Mouse (Mus musculus): ENCODE data around the gene Cks1b.

DNA sequence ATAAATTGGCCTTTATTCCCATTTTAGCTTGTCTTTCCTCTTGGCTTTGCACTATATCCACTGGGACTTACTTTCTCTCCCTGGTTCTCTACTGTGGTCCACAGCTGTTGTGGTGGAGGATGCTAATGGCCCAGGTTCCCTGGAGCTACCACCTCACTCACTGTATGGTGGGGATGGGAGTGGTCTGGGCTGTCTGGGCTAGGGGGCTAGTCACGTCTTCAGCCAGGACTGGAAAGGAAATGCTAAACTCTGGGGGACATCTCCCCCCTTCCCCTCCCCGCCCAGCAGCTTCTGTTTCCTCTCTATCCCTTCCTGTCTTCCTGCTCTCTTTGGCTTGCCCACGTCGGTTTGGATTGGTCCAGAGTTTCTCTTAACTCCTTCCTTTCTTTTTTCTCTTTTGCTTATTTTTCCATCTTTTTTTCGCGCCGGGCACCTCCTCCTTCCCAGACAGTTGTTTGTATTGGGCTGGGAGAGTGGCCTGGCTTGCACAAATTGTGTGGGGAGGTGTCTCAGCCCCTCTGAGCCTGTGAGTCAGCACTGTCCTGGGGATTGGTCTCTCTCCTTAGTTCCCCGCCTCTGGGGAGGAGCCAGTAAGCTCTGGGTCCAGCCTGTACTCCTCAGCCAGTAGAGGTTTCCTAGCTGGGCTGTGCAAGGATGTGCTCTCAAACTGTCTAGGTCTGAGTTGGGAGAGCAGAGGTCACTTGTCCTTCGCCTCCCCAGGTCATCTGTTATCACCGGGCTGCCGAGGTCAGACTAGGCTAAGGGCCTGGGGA lies 3.0 kb upstream of the Cks1b start:
- no peak for TF ChIP-seq GATA1 (IDR thresholded peaks at IDR 0.05; ENCODE audit: low read length)
- no peak for TF ChIP-seq TAL1 (IDR thresholded peaks at IDR 0.05; ENCODE audit: low read length)

Data from erythroblast, embryonic 14.5 days (primary cell).